Mouse (Mus musculus) stomach, postnatal 0 days (tissue): ENCODE results near the gene Clec16a.

Experiments used
- CTCF ChIP-seq: IDR thresholded peaks from 2 replicates; pipeline ENCODE4 v1.5.1; 2016; ENCODE audit warnings: antibody characterized with exemption, low read depth, mild to moderate bottlenecking, moderate library complexity
- EP300 ChIP-seq: optimal IDR thresholded peaks from 2 replicates; pipeline ENCODE3; 2016; ENCODE audit warnings: antibody characterized with exemption

DNA sequence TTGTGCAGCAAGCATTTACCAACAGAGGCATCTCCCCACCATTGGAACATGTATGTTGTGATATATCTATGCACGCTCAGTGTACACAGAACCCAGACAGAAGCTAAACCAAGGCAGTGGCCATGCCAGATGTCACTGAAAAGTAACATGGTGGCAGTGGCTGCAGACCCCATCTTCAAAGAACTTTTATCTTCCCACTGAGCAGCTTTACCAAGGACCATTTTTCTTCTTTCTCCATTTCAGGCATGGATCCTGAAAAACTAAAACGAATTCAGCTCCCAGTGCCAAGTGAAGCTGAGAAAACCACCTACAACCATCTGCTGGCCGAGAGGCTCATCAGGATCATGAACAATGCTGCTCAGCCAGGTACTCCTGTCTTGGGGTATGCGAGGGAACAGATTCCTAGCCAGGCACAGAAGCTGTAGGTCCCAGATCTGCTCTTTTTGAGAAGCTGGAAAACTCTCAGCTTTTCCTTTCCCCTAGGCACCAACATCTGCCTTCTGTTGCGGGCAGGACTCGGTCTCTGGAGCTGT, 82.1 kb downstream of the Clec16a start:
- TF ChIP-seq CTCF (no peak), EP300 (no peak)
